Mouse (Mus musculus) adrenal gland, postnatal 10 days (tissue): ENCODE measurements around the gene Dpf3. TPM values are rescaled to one million over a fixed set of nuclear protein-coding genes. Genes with fewer than 3 reads are reported as not detected.

Experiments
- DNase-seq: peaks from one replicate; pipeline ENCODE4 v3.0.0; 2021; ENCODE audit warnings: mixed read lengths
- total RNA-seq, 2 experiments: library from RNA; stranded (reverse); gene quantifications; 2 replicates each; pipeline ENCODE4 v1.2.3; 2021

Gene Dpf3
- total RNA-seq, 2 experiments from 2014 or later, result 9.2 to 12.7 TPM

GRCm38 (mm10) chr12:83496736-83497135, 9.2 kb upstream of the Dpf3 start:
- no peak for DNase-seq

GRCm38 (mm10) chr12:83496336-83496735, 8.8 kb upstream of the Dpf3 start:
- no peak for DNase-seq

GRCm38 (mm10) chr12:83495961-83496282, 8.4 kb upstream of the Dpf3 start:
- DNase-seq, result no peak

- DNase-seq, result no peak
Measured at GRCm38 (mm10) chr12:83495248-83495960, 7.9 kb upstream of the Dpf3 start.

- DNase-seq, result peak; percentile 50
Measured at GRCm38 (mm10) chr12:83494196-83494595, 6.7 kb upstream of the Dpf3 start.

GRCm38 (mm10) chr12:83492808-83493207, 5.3 kb upstream of the Dpf3 start:
- DNase-seq, result no peak

GRCm38 (mm10) chr12:83491609-83492008, 4.1 kb upstream of the Dpf3 start:
- DNase-seq, result no peak

- DNase-seq, result no peak
Measured at GRCm38 (mm10) chr12:83489748-83490147, 2.2 kb upstream of the Dpf3 start.

- DNase-seq, result peak; percentile 42
Measured at GRCm38 (mm10) chr12:83488211-83488941, 860 bp upstream of the Dpf3 start.

GRCm38 (mm10) chr12:83486671-83487461, 650 bp downstream of the Dpf3 start:
- peak; percentile 68 for DNase-seq

GRCm38 (mm10) chr12:83485911-83486670, 1.4 kb downstream of the Dpf3 start:
- DNase-seq, result peak; percentile 46

- DNase-seq, result no peak
Measured at GRCm38 (mm10) chr12:83484855-83485745, 2.4 kb downstream of the Dpf3 start.

GRCm38 (mm10) chr12:83483653-83484052, 3.9 kb downstream of the Dpf3 start:
- no peak for DNase-seq

- no peak for DNase-seq
Measured at GRCm38 (mm10) chr12:83481439-83481838, 6.1 kb downstream of the Dpf3 start.

GRCm38 (mm10) chr12:83479818-83480401, 7.6 kb downstream of the Dpf3 start:
- DNase-seq, result no peak

- no peak for DNase-seq
Measured at GRCm38 (mm10) chr12:83479140-83479539, 8.4 kb downstream of the Dpf3 start.

GRCm38 (mm10) chr12:83476277-83476676, 11.2 kb downstream of the Dpf3 start:
- no peak for DNase-seq

GRCm38 (mm10) chr12:83475419-83475818, 12.1 kb downstream of the Dpf3 start:
- no peak for DNase-seq

GRCm38 (mm10) chr12:83473987-83474600, 13.4 kb downstream of the Dpf3 start:
- DNase-seq, result no peak

GRCm38 (mm10) chr12:83471760-83472159, 15.8 kb downstream of the Dpf3 start:
- no peak for DNase-seq
